Mouse (Mus musculus) granulocyte monocyte progenitor cell, adult 5-6 weeks (primary cell): ENCODE data around the gene Sept14. TPM values are rescaled to one million over a fixed set of nuclear protein-coding genes. Genes with fewer than 3 reads are reported as not detected.
"Not testable (repeated sequence)": the region's sequence is repeated elsewhere in the genome, so short reads cannot be mapped to it uniquely, and the experiment has no call there.

Experiments
- ATAC-seq: replicated peaks from 2 replicates; pipeline ENCODE4 v1.8.0; 2016; ENCODE audit warnings: mild to moderate bottlenecking, moderate TSS enrichment, inconsistent platforms; ENCODE audit not compliant: poor library complexity, severe bottlenecking
- total RNA-seq, 2 experiments: library from RNA; stranded (forward) in 1 of 2; stranded (reverse) in 1 of 2; fragments of 200-712, 200-1000 nt in 1 of 2; fragments of >200 nt in 1 of 2; fragmentation: Nextera tagmentation in 1 of 2; gene quantifications; 2 replicates each; pipeline ENCODE4 v1.2.3; 2014 to 2017

Gene Sept14
- total RNA-seq (2014; fragmentation: Nextera tagmentation) (not detected in 2 replicates), total RNA-seq (2017) (not detected in 2 replicates)

DNA sequence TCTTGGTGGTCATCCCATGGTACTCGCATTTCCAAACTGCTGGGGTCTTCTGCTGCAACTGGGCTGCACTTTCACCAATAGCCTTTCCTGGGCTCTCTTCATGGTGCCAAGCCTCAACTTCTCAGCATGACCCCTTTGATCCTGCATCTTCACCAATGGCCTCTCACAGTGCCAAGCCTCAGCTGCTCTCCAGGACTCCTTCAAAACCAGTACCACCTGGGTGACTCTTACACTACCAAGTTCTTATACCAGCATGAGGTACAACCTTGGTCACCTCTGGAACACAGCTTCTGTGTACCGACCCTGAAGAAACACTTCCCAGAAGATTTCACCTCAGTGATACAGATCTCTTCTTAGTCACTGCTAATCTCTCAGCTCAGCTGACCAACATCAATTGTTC lies at the start of gene Sept14:
Gene Sept14, minus strand, starts transcription at position 101 of the 400 bp plus-strand sequence.
- ATAC-seq = no peak

DNA sequence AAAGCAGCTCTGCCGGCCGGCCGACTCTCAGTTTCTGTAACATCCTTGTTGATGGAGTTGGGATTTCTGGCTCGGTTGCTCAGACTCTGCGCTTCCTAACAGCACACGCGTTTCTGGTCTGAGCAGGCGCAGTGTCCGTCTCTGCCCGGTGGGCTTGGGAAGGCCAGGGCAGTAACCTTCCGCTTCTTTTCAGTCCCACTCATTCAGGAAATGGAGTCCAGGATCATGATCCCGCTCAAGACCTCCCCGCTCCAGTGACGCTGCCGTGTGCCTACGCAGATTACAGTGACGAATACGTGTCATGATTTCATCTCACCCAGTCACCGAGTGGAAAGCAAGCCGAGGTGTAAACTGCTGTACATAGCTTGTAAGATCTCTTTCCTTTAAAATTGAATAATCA lies 48.6 kb upstream of the Sept14 start:
- ATAC-seq = no peak

DNA sequence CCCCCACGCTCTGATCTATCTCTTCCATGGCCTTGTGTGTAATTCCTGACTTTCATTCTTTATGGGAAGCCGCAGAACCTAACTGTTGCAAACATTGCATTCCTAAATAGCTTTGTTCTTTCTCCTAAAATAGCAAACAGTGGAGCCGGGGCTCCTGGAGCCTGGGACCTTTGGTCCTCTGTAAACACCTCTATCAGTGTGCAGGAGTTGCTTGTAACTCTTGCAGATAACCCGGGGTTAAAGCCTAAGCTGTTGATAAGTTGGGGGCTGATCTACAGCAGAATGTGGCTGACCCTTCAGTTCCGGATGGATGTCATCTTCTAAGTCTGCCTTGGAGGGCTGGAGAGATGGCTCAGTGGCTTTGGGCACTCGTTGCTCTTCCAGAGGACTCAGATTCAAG lies 35.7 kb upstream of the Sept14 start:
- ATAC-seq = no peak

DNA sequence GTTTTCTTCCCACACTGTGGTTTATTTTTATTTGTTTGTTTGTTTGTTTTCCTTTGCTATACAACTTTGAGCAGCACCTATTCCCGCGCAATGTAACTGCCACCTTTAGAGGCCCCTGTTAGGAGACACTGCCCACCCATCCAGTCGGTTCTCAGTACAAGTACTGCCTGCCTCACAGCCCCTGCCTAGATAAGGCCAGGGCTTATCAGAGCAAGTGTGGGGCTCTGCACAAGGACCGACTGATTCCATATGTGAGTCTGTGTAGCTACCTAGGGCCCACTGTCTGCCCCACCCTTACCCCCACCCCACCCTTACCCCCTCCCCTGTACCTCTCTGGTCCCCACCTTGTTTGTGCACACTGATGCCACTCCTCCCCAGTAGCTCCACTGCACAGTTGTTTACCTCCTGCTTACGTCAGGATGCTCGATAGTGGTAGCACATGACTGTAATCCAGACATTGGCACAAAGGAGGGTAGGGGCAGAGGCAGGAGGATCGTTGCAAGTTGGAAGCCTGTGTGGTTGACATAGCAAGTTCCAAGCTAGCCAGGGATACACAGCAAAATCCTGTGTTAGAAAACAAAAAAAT lies 34.7 kb upstream of the Sept14 start:
- ATAC-seq = no peak

DNA sequence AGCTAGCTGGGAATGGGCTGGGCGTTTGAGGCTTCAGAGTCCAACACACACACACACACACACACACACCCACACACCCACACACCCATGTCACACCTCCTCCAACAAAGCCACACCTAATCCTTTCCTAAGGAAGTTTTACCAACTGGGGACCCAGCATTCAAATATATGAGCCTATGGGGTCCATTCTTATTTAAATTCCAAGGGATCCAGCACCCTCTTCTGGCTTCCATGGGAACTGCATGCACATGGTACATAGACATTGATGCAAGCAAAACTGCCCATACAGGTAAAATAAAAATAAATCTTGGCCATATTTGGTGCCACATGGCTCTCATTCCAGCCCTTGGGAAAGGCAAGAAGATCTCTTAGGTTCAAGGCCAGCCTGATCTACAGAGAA lies 32.7 kb upstream of the Sept14 start:
- peak; percentile 75 for ATAC-seq

DNA sequence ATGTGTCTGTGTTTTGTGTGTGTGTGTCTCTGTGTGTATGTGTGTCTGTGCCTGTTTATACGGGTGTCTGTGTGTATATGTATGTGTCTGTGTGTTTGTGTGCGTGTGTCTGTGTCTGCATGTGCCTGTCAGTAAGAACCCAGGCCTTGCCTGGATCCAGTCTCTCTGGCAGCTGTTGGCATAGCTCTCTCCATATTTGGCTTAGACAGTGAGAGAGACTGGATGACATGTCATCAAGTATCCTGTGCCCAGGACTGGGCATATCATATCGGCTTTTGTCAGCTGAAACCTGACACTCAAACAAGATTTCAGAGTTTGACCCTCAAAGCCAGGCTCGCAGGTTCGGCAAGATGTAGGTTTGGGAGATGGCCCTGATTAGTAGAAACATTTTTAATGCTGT lies 22.7 kb upstream of the Sept14 start:
- ATAC-seq = no peak

DNA sequence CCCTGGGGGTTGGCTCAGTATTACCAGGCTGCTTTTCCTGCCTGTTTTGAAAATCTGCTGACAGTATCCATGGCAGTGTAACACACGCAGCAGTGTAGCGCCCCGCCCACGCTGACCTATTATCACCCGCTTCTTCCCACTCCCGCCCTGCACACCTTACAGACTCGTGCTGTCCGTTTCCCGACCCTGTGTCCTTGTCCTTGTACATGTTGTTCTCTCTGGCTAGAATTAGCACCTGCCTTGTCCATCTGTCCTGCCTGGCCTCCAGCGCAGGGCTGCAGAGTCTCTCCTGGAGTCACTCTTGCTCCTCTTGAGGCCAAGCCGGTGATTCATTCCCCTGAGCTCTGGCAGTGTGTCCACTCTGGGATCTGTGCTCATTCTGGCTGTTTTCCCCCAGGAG lies 22.0 kb upstream of the Sept14 start:
- ATAC-seq = peak; percentile 52; the same call in 1 of the 2 replicates

DNA sequence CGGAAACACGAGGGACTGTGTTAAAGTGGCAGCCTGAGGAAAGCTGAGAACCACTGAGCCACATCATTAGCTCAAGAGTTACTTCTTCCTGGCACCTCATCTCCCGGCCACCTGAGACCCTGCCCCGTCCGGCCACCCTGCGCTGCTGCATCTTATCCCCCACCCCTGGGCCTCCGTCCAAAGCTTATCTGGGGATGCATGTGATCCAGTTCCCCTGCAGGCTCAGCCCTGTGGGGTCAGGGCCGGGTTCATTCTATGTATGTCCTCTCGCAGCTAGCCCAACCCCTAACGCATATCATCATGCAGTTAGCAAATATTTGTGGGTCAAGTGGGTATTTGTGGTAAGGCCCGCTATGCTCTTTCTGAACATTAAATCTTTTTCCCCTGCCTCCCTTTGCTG lies 21.0 kb upstream of the Sept14 start:
- ATAC-seq = 0 out of 2 replicates have a peak, but pooled peaks have one; percentile 3

DNA sequence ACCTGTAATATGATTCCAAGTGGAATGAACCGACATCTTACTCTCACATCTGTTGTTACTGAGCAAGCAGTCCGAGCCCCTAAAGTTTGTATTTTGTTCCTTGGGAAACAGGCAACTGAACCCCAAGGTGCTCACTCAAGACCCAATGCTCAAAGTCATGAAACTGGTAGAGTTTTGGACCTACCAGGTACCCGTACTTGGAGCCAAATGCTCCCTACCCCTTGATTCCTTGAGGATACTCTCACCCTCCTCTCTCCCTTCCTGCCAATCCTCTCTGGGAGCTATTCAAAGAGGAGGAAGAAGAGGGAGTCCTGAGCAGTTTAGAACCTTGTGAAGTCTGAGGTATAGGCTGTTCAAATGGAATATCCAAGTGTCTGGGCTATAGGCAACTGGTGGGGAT lies 18.5 kb upstream of the Sept14 start:
- no peak for ATAC-seq

DNA sequence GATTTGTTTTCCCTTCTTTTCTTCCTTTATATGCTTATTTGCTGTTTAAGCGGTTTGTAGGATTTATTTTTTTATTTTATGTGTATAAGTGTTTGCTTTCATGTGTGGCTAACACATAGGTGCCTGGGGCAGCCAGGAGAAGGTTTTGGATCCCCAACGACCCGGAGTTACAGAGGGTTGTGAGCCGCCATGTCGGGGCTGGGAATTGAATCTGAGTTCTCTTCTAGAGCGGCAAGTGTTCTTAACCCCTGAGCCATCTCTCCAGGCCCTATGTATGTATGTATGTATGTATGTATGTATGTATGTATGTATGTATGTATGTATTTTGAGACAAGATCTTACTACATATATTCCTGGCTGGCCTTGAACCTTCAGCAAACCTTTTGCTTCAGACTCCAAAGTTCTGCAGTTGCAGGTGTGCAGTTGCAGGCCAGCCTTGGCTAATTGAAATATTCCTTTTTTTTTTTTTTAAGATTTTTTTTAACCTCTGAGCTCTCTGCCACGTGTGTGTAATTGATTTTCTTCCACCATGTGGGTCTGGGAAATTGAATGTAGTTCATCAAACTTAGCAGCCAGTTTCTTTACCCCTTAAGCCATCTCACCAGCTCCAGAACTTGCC lies 17.6 kb upstream of the Sept14 start:
- no peak for ATAC-seq

DNA sequence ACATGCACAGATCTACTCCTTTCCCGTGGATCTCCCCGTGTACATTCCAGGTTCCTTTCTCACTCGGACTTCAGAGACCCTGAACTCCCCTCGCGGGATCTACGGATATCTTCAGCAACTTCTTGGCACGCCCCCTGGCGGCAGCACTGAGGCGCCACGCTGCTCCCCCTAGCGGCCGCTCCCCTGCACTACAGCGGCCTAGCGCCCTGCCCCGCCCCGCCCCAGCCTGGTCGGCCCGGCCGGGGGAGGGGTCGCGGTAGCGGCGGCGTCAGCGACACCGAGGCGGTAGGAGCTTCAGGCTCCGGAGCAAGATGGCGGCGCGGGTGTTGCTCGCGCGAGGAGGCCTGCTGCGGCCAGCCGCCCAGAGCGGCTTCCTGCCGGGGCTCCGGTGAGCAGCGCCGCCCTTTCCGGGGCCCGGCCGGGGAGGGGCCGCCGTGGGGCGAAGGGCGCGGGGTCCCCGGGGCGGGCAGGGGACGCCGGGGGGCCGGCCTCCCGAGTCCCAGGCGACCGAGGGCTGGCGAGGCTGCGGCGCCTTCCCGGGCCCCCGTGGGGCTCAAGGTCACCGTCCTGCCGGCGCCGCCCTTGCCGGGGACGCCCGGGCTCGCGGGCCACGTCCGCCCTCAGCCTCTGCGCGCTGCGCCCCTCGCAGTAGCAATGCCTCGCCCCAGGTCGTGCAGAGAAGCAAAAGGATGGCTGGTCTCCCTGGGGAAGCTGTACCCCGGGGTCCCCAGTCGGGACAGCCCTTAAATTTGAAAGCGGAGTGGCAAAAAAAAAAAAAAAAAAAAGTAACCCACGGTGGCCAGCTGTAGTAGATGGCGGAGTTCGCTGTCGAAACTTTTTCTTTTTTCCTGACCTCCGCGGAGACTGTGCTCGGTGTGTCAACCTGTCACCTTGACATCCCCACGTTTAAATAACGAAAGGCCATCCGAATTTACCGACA lies 16.8 kb upstream of the Sept14 start, which contains the start of gene Nipsnap2:
Gene Nipsnap2, plus strand, starts transcription at position 230 of the 940 bp plus-strand sequence.
- ATAC-seq = peak; percentile 89

DNA sequence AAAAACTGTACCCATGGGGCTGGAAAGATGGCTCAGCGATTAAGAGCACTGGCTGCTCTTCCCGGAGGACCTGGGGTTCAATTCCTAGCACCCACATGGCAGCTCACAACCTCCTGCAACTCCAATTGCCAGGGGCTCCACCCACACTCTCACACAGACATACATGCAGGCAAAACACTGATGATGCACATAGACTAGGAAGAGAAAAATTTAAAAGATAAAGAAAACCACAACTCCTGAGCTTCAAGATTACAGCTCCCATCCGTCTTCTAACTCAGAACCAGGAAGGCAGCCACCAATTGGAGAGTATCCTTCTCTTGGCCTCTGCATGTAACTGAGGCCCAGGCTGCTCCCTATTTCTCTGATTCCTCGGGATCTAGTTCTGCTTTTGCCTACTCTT lies 16.0 kb upstream of the Sept14 start:
- ATAC-seq = peak; percentile 15; the same call in 1 of the 2 replicates

DNA sequence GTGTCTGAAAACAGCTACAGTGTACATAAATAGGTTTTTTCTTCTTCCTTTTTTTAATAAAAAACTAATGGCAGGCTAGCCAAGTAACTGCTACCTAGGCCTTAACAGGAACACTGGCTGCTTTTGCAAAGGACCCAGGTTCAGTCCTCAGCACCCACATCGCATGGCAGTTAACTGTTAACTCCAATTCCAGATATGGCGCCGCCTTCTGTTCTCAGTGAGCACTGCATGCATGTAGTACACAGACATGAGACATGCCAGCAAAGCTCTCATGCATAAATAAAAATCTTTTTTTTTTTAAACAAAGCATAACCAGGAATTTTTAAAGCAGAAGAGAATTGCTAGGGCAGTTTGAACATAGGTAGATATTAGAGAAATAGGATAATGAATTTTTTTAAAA lies 11.9 kb upstream of the Sept14 start:
- ATAC-seq = no peak

DNA sequence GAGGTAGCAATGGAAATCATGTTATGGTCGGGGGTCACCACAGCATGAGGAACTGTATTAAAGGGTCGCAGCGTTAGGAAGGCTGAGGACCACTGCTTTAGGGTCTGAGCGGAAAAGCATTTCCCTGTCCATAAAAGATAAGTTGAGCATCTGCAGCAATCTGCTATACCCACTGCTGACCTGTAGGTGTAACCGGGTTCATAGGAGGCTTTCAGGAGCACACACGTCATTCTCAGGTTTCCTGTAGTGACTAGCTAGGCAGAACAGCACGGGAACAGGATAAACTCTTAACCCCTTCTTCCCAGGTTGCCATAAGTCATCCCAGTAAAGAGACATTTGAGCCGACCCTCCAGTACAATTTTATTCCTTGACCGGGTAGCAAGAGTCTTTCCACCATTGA lies 8.7 kb upstream of the Sept14 start:
- ATAC-seq = no peak

DNA sequence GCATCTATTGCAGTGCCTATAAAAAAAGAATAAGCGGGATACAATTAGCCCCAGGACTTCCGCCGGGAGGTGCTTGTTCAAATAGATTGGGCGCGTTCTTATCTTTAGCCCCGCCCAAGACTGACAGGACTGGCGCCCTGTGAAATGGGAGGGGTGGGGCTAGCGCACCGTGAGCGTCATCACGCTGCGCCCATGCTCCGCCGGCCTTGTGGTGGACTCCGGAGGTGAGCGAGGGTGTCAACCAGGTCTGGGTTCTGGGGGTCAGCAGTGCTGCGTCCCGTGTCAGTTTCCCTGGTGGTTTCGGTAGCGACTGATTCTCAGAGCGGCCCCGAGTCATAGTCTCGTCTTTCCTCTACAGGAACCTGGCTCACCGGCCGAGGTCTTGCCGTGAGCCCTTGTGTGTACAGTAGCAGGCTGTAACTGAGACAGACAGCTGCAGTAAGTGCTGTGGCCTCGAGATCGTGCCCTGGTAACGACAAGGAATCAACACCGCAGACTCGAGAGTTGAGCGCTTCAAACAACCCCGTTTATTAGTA lies 7.1 kb upstream of the Sept14 start, which contains the start of gene Mrps17:
Gene Mrps17, plus strand, starts transcription at position 172 of the 536 bp plus-strand sequence.
- ATAC-seq = peak; percentile 99

DNA sequence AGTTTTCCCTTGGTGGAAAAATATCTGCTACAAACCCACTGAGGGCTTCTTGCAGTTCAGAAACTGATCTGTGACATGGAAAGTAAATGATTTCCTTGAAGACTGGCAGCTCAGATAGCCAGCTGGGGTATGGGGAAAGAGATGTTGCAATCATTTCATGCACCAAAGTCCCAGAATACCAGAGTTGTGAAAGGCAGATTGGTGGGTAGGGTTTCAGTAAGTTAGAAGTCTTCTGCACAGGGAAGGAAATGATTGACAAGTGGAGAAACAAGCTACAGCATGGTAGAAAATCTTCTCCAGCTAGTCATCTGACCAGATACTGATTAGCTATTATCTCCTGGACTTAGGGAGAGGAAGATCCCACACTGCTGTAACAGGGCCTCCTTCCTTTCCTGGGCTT lies 4.9 kb downstream of the Sept14 start:
- peak; percentile 99 for ATAC-seq

DNA sequence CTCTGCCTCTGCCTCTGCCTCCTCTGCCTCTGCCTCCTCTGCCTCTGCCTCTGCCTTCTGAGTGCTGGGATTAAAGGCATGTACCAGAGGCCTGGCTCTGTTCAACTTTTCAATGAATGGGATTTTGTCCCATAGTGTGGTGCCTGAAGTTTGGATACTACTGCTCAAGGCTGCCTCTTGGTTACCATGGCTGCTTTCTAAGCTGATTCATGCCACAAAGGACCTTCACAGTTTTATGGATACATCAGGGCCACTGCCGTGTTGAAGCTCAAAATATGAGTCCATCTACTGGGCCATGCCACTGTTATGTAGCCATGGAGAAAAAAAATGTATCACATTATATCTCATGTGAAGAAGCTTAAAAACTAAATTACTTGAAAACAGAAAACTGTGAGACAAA lies 6.6 kb downstream of the Sept14 start:
- no peak for ATAC-seq

DNA sequence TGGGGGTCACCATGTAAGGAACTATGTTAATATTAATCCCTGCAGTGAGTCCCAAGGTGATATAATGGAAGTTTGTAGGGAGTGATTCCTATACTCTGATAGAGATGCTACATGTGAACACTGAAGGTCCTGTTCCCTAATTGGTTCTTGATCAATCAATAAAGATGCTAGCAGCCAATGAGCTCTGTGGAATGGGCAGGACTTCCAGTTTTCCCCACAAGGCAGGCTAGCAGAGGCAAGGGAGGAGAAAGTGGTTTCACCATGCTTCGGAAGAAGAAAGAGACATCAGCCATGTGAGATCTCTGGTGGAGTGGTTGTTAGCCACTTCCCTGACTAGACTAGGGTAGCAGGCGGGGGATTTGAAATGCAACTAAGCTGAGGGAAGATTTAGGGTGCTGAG lies 7.8 kb downstream of the Sept14 start:
- 0 out of 2 replicates have a peak, but pooled peaks have one; percentile 17 for ATAC-seq

DNA sequence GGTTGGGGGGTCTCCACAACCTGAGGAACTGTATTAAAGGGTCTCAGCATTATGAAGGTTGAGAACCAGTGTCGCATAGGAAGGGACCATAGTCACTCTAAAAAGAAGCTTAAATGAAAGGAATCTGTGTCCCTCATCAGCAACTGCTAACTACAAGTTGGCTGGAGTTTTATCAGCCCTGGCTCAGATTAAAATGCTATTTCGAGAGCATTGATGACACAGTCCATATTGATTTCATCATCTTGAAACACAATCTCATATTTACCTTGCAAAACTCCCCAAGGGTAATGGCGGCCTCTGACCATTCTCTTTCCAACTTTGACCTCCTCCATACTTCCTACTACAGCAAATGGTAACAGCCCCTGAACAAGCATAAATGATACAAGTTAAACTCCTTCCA lies 17.8 kb downstream of the Sept14 start:
- no peak for ATAC-seq

DNA sequence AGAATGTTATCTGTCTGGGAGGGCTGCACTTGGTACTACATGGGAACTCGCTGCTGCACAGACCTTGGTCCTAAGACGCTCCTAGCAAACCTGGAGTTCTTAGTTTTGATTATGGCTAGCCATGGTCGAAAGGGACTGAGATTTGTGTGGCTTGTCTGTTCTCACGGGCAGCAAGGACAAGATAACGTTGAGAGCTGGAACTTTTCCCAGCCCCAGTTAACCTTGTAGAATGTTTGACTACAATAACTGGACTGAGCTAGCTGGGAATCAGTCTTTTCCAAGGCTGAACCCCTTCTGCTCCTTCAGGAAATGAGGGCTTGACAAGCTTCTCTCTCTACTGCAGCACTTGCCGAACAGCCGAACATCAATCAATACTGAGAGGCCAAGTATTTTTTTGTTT lies 20.7 kb downstream of the Sept14 start:
- ATAC-seq = no peak

DNA sequence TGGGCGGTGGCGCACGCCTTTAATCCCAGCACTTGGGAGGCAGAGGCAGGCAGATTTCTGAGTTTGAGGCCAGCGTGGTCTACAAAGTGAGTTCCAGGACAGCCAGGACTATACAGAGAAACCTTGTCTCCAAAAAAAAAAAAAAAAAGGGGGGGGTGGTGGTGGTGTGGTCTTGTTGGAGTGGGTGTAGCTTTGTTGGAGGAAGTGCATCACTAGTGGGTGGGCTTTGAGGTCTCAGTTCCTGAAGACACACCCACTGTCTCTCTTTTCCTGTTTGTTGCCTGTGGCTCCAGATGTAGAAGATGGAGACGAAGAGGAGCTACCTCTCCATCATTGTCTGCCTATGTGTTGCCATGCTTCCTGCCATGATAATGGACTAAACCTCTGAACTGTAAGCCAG lies 23.2 kb downstream of the Sept14 start:
- not testable (repeated sequence) for ATAC-seq
